Mouse (Mus musculus) brain, adult 2 months (tissue): ENCODE results near the gene Gm10663.

ENCODE experiments used
- DNase-seq: peaks from one replicate; pipeline ENCODE4 v3.0.0; 2011; ENCODE audit warnings: low read depth, low spot score

The Gm10663 gene

GRCm38 (mm10) chr8:65087711-65088110 lies 12.9 kb downstream of the Gm10663 start:
- no peak for DNase-seq

- DNase-seq, result no peak
Observed at GRCm38 (mm10) chr8:65088120-65088519, 13.3 kb downstream of the Gm10663 start.

GRCm38 (mm10) chr8:65089781-65090180 lies 14.9 kb downstream of the Gm10663 start:
- no peak for DNase-seq

- DNase-seq, result no peak
Observed at GRCm38 (mm10) chr8:65097760-65098415, 23.1 kb downstream of the Gm10663 start.

GRCm38 (mm10) chr8:65099735-65100134 lies 24.9 kb downstream of the Gm10663 start:
- no peak for DNase-seq

- no peak for DNase-seq
Observed at GRCm38 (mm10) chr8:65103632-65104031, 28.8 kb downstream of the Gm10663 start.

GRCm38 (mm10) chr8:65104041-65104440 lies 29.2 kb downstream of the Gm10663 start:
- peak; percentile 66 for DNase-seq

GRCm38 (mm10) chr8:65107936-65108718 lies 33.3 kb downstream of the Gm10663 start:
- DNase-seq, result no peak

- no peak for DNase-seq
Observed at GRCm38 (mm10) chr8:65108936-65109335, 34.1 kb downstream of the Gm10663 start.

GRCm38 (mm10) chr8:65110285-65110691 lies 35.5 kb downstream of the Gm10663 start:
- DNase-seq, result peak; percentile 81

GRCm38 (mm10) chr8:65112092-65112491 lies 37.3 kb downstream of the Gm10663 start:
- no peak for DNase-seq

GRCm38 (mm10) chr8:65126014-65126413 lies 51.2 kb downstream of the Gm10663 start:
- no peak for DNase-seq

- no peak for DNase-seq
Observed at GRCm38 (mm10) chr8:65126454-65126853, 51.6 kb downstream of the Gm10663 start.
